Mouse (Mus musculus) layer of hippocampus, postnatal 14 days (tissue): ENCODE measurements at regions not wholly inside any gene's neighbourhood (a gene's known extent, or its start where the extent isn't known, plus 50 kb on each side); places are given as distances from the start of the nearest gene placed in this dataset.

ENCODE experiments used
- DNase-seq, 2 experiments: peaks; one replicate each; pipeline ENCODE4 v3.0.0; 2021 to 2022; ENCODE audit warnings: low spot score in 2 of 2, mixed read lengths in 1 of 2

- no peak for DNase-seq
Observed at GRCm38 (mm10) chr13:45213116-45213834, 134.8 kb downstream of the Gm9817 start.

GRCm38 (mm10) chr13:45218251-45218650 lies 139.8 kb downstream of the Gm9817 start:
- no peak for DNase-seq

GRCm38 (mm10) chr13:45219671-45220070 lies 141.2 kb downstream of the Gm9817 start:
- DNase-seq: no peak

GRCm38 (mm10) chr13:45230804-45231203 lies 152.3 kb downstream of the Gm9817 start:
- DNase-seq: no peak

DNA sequence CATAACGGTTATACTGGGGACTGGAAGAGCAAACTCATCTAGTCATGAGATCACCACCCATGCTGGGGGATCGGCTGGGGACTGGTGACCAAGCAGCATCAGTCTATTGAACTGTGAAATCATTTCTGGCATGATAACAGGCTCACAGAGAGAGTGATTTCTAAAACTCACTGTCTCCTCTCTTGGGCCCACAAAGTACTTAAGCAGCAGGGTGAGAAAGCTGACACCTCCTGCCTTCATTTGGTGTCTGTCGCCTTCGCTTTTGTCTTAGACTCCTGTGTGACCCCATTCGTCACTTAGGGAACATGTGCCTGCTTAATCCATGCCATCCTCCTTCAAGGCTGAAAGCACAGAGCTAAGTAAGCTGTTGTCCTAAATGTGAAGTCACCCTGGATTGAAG lies 154.3 kb upstream of the Mylip start:
- DNase-seq: no peak

GRCm38 (mm10) chr13:45238258-45238657 lies 151.3 kb upstream of the Mylip start:
- no peak for DNase-seq

DNA sequence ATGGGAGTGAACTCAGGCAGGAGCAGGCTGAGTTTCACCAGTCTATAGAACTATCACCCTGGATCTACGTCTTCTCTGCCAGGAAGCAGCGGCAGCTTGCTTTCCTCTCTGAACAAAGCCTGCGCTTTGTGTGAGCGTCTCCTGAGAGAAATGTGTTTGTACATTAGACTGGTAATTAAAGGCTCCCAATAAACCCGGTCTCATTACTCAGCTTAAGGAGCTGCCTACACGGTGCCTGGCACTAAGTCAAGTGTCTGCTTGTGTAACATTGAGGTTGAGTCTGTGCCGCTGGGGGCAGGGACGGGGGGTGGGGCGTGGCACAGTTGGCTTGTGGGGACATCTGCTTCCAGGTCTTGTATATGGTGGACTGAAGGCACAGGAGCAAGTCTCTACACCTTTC lies 150.4 kb upstream of the Mylip start:
- peak; percentile 12 to 28 for DNase-seq

- no peak for DNase-seq
Observed at GRCm38 (mm10) chr13:45240009-45240653, 149.4 kb upstream of the Mylip start.

DNA sequence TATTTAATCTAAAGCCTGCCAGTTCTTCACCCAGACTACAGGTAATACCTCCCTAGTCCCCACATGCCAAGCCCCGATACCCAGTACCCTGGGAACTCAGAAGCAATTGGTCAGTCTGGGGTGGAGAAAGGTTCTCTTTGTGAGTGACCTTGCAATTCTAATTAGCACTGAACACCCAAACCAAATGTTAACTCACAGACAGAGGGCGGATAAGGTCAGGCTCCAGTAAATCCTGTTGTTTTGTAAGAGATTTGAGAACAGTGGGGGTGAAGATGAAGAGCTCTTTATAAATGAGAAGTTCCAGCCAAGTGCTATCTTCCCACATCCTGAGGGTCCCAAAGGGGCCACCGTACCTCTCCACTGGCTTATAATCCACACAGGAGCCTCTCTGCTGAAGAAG lies 147.3 kb upstream of the Mylip start:
- no peak for DNase-seq

DNA sequence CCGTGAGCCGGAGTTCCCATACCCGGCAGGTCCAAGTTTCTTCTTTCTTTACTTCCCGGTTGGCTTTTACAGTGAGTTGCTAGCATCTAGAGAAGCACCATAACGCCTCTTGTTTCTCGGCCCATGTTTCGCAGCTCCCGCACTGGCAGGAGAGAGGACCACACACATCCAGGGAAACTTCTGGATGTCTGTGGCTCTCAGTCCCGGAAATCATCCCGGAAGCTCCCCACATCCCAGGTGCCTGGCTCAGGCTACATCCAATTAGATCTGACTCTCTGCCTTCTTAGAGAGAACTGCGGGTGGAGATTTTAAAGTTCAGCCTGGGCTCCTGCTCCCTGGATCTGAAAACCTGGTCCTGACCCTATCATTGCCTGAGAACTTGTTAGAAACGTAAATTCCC lies 146.8 kb upstream of the Mylip start:
- DNase-seq: no peak

GRCm38 (mm10) chr13:45245651-45246050 lies 143.9 kb upstream of the Mylip start:
- DNase-seq: no peak

GRCm38 (mm10) chr13:45246341-45246740 lies 143.2 kb upstream of the Mylip start:
- DNase-seq: no peak

DNA sequence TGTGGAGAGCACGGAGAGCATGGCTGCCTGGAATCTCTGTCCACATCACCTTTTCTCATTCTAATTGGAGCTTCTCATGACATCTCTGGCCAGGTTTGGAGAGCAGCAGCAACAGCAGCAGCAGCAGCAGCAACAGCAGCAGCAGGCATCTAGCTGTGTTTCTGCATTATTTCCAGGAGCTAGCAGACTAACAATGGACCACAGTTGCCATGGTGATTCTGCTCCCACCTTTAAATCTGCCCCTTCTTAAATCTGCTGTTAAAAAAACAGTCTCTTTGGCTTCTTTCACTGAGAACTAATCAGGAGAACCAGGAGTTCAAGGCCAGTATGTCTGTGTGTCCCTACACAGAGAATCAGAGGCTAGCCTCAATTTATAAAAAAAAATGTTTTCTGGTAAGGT lies 139.5 kb upstream of the Mylip start:
- DNase-seq: no peak

DNA sequence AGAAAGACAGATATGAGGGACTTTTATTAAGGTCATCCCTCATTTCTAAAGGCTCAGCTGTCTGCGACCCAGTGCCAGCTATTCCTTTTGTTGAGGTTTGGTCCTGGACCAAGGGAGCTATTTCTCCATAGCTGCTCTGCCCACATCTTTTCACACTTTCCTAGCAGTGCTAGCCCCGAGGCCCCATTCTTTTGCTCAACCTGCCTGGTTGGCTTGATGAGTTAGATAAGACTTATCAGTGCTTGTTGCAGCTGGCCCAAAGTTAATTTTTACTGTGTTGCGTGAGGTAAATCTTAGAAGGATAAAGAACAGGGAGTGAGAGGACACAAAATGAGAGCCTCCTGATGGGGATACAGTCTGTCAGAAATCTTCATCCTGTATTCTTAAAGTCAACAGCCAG lies 138.5 kb upstream of the Mylip start:
- no peak for DNase-seq

GRCm38 (mm10) chr13:45252126-45252525 lies 137.4 kb upstream of the Mylip start:
- no peak for DNase-seq

DNA sequence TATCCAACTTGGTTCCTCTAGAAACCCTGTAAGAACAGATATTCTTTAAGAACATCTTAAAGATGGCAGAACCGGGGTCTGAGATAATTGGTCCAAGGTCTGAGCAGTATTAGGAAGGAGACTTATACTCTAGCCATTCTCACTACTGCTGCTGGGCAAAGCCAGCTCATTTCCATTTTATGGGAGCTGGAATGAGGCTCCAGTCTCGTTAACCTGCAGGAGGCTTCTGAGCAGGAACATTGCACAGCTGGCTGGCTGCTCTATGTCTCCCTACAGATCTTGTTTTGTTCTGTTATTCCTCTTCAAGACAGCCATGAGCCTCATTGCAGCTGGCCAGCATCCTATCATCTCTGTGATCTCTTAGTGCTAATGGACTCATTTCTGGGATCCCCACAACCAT lies 136.3 kb upstream of the Mylip start:
- no peak for DNase-seq

GRCm38 (mm10) chr13:45255277-45255676 lies 134.3 kb upstream of the Mylip start:
- DNase-seq: no peak

DNA sequence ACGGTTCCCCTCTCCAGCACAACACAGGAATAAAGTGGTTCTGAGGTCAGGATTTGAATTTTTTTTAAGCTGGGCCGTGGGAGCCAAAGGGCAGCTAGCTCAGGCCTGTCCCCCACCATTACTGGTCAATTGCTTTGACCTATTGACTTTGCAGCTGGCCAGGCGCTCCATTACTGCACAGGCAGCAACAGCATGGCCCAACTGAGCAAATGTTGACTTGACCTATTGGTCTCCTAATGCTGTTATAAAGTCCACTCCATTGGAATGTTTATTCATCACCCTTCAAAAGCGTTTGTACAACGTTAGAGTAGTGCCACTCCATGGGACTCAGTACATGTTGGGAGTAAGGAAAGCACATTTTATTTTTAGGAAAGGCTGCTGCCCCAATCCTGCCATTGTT lies 127.5 kb upstream of the Mylip start:
- DNase-seq: no peak

- DNase-seq: peak in 1 of 2 experiments; percentile 10
Observed at GRCm38 (mm10) chr13:45266287-45267064, 123.1 kb upstream of the Mylip start.

DNA sequence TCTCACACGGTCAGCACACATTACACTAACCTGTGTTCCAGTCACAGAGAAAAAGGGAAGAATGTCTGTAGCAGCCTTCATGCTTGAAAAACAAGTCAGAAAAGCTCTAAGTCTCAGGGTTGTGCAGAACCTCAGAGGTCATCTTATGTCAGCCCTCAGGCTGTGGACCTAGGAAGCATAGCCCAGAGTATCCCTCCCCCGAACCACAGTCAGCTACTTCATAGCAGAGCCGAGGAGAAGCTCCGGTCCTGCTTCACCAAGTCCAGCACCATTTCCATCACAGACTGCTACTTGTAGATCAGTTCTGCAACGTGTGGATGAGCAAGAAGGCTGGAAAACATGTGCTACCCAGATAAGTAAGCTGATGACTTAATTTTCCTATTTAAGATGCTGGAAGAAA lies 122.1 kb upstream of the Mylip start:
- no peak for DNase-seq

GRCm38 (mm10) chr13:45267906-45268305 lies 121.6 kb upstream of the Mylip start:
- DNase-seq: no peak

GRCm38 (mm10) chr13:45274261-45274884 lies 115.2 kb upstream of the Mylip start:
- DNase-seq: no peak
